Mouse (Mus musculus): ENCODE measurements around the gene Ptcd1. TPM values are rescaled to one million over a fixed set of nuclear protein-coding genes. Genes with fewer than 3 reads are reported as not detected.
A peak's percentile ranks its signal among the peaks of the same experiment; 100 is the strongest.

The Ptcd1 gene
- polyA plus RNA-seq, 1 experiment from 2014 or later = 8.6 TPM

- Histone ChIP-seq H3K4me3 (replicated peaks) (no peak overlapping the region), H3K27ac (no peak overlapping the region), H3K9ac (no peak overlapping the region), H3K4me1 (replicated peaks) (peaks cover 7% of the 10 kb centered on the region; the same call in 1 of the 2 replicates), H3K27me3 (no peaks in the 10 kb centered on the region), H3K36me3 (peaks cover 98% of the 10 kb centered on the region), H3K4me2 (no peak overlapping the region), H3K9me3 (replicated peaks) (no peaks in the 10 kb centered on the region)
- 82% methylated on average over 4 of the region's 4 CpGs for WGBS (ENCODE audit: insufficient replicate concordance)
- DNase-seq = no peak
- no peak for ATAC-seq (ENCODE audit: low read depth)
Observed at GRCm38 (mm10) chr5:145129124-145129523, 37.8 kb downstream of the Ptcd1 start.

- WGBS (ENCODE audit: insufficient replicate concordance) = 88% methylated on average over 9 of the region's 9 CpGs
- Histone ChIP-seq H3K36me3 (peaks cover 95% of the 10 kb centered on the region), H3K4me2 (no peak overlapping the region), H3K9ac (no peak overlapping the region), H3K27me3 (no peaks in the 10 kb centered on the region), H3K4me3 (replicated peaks) (no peak overlapping the region), H3K9me3 (replicated peaks) (no peaks in the 10 kb centered on the region), H3K27ac (no peak overlapping the region), H3K4me1 (replicated peaks) (peaks cover 7% of the 10 kb centered on the region; the same call in 1 of the 2 replicates)
- DNase-seq (no peak), ATAC-seq (ENCODE audit: low read depth) (no peak)
Observed at GRCm38 (mm10) chr5:145126580-145126979, 40.3 kb downstream of the Ptcd1 start.

- Histone ChIP-seq H3K27me3 (no peaks in the 10 kb centered on the region), H3K9ac (no peak overlapping the region), H3K4me3 (replicated peaks) (no peak overlapping the region), H3K9me3 (replicated peaks) (peaks cover 4% of the 10 kb centered on the region; the same call in 1 of the 2 replicates), H3K4me1 (replicated peaks) (0 out of 2 replicates have a peak, but pooled peaks cover 6% of the 10 kb centered on the region), H3K4me2 (no peak overlapping the region), H3K36me3 (peaks cover 73% of the 10 kb centered on the region), H3K27ac (no peak overlapping the region)
- ATAC-seq (ENCODE audit: low read depth) = no peak
- 87% methylated on average over 19 of the region's 19 CpGs for WGBS (ENCODE audit: insufficient replicate concordance)
- DNase-seq = no peak
Observed at GRCm38 (mm10) chr5:145123396-145123795, 43.5 kb downstream of the Ptcd1 start.

GRCm38 (mm10) chr5:145120921-145121320 is 46.0 kb downstream of the Ptcd1 start:
- 64% methylated on average over 7 of the region's 7 CpGs for WGBS (ENCODE audit: insufficient replicate concordance)
- H3K4me1 ChIP-seq (replicated peaks) = peaks cover 18% of the 10 kb centered on the region; the same call in 1 of the 2 replicates
- DNase-seq = no peak
- no peak for ATAC-seq (ENCODE audit: low read depth)
- H3K4me2 ChIP-seq = no peak overlapping the region
- no peak overlapping the region for H3K27ac ChIP-seq
- no peak overlapping the region for H3K9ac ChIP-seq
- no peaks in the 10 kb centered on the region for H3K27me3 ChIP-seq
- no peak overlapping the region for H3K4me3 ChIP-seq (replicated peaks)
- peaks cover 4% of the 10 kb centered on the region; the same call in 1 of the 2 replicates for H3K9me3 ChIP-seq (replicated peaks)
- H3K36me3 ChIP-seq = peaks cover 51% of the 10 kb centered on the region

- peaks cover 30% of the 10 kb centered on the region for H3K4me1 ChIP-seq (replicated peaks)
- peaks cover 35% of the 10 kb centered on the region for H3K36me3 ChIP-seq
- peaks cover 4% of the 10 kb centered on the region; the same call in 1 of the 2 replicates for H3K9me3 ChIP-seq (replicated peaks)
- 75% methylated on average over 2 of the region's 2 CpGs for WGBS (ENCODE audit: insufficient replicate concordance)
- no peak overlapping the region for H3K9ac ChIP-seq
- no peak overlapping the region for H3K4me3 ChIP-seq (replicated peaks)
- H3K27me3 ChIP-seq = peaks cover 3% of the 10 kb centered on the region; the same call in 1 of the 2 replicates
- H3K27ac ChIP-seq = no peak overlapping the region
- no peak for DNase-seq
- no peak overlapping the region for H3K4me2 ChIP-seq
- ATAC-seq (ENCODE audit: low read depth) = no peak
Observed at GRCm38 (mm10) chr5:145119385-145119784, 47.5 kb downstream of the Ptcd1 start.

GRCm38 (mm10) chr5:145118461-145118860 is 48.4 kb downstream of the Ptcd1 start:
- H3K4me1 ChIP-seq (replicated peaks) = peaks cover 39% of the 10 kb centered on the region
- no peak overlapping the region for H3K4me2 ChIP-seq
- peaks cover 3% of the 10 kb centered on the region; the same call in 1 of the 2 replicates for H3K27me3 ChIP-seq
- 81% methylated on average over 5 of the region's 5 CpGs for WGBS (ENCODE audit: insufficient replicate concordance)
- ATAC-seq (ENCODE audit: low read depth) = no peak
- no peak for DNase-seq
- no peak overlapping the region for H3K9ac ChIP-seq
- no peak overlapping the region for H3K4me3 ChIP-seq (replicated peaks)
- H3K36me3 ChIP-seq = peaks cover 26% of the 10 kb centered on the region
- H3K27ac ChIP-seq = no peak overlapping the region
- peaks cover 4% of the 10 kb centered on the region; the same call in 1 of the 2 replicates for H3K9me3 ChIP-seq (replicated peaks)

GRCm38 (mm10) chr5:145118005-145118404 is 48.9 kb downstream of the Ptcd1 start:
- DNase-seq (no peak), ATAC-seq (ENCODE audit: low read depth) (no peak)
- Histone ChIP-seq H3K36me3 (peaks cover 21% of the 10 kb centered on the region), H3K4me3 (replicated peaks) (no peak overlapping the region), H3K27ac (no peak overlapping the region), H3K4me1 (replicated peaks) (peaks cover 41% of the 10 kb centered on the region), H3K9ac (no peak overlapping the region), H3K27me3 (peaks cover 3% of the 10 kb centered on the region; the same call in 1 of the 2 replicates), H3K9me3 (replicated peaks) (peaks cover 4% of the 10 kb centered on the region; the same call in 1 of the 2 replicates), H3K4me2 (no peak overlapping the region)
- 64% methylated on average over 6 of the region's 6 CpGs for WGBS (ENCODE audit: insufficient replicate concordance)

- peak overlapping the region; percentile 69 for H3K27ac ChIP-seq
- DNase-seq (peak; percentile 43), ATAC-seq (ENCODE audit: low read depth) (0 out of 2 replicates have a peak, but pooled peaks have one; percentile 8)
- peaks cover 4% of the 10 kb centered on the region; the same call in 1 of the 2 replicates for H3K9me3 ChIP-seq (replicated peaks)
- peaks cover 13% of the 10 kb centered on the region for H3K36me3 ChIP-seq
- peaks cover 3% of the 10 kb centered on the region; the same call in 1 of the 2 replicates for H3K27me3 ChIP-seq
- peaks cover 42% of the 10 kb centered on the region for H3K4me1 ChIP-seq (replicated peaks)
- WGBS (ENCODE audit: insufficient replicate concordance) = 34% methylated on average over 10 of the region's 10 CpGs
- peak overlapping the region; percentile 41 for H3K4me2 ChIP-seq
- peak overlapping the region; percentile 41; the same call in 1 of the 2 replicates for H3K9ac ChIP-seq
- H3K4me3 ChIP-seq (replicated peaks) = peak overlapping the region; percentile 28
Observed at GRCm38 (mm10) chr5:145116916-145117315, 50.0 kb downstream of the Ptcd1 start.

GRCm38 (mm10) chr5:145116316-145116715 is 50.6 kb downstream of the Ptcd1 start:
- peak overlapping the region; percentile 88 for H3K4me2 ChIP-seq
- DNase-seq (no peak), ATAC-seq (ENCODE audit: low read depth) (no peak)
- peak overlapping the region; percentile 41; the same call in 1 of the 2 replicates for H3K9ac ChIP-seq
- peak overlapping the region; percentile 69 for H3K4me3 ChIP-seq (replicated peaks)
- 13% methylated on average over 4 of the region's 4 CpGs for WGBS (ENCODE audit: insufficient replicate concordance)
- peaks cover 3% of the 10 kb centered on the region; the same call in 1 of the 2 replicates for H3K27me3 ChIP-seq
- H3K4me1 ChIP-seq (replicated peaks) = peaks cover 43% of the 10 kb centered on the region
- H3K27ac ChIP-seq = peak overlapping the region; percentile 69
- peaks cover 4% of the 10 kb centered on the region; the same call in 1 of the 2 replicates for H3K9me3 ChIP-seq (replicated peaks)
- H3K36me3 ChIP-seq = peaks cover 8% of the 10 kb centered on the region; the same call in 1 of the 2 replicates

GRCm38 (mm10) chr5:145115736-145116135 is 51.2 kb downstream of the Ptcd1 start:
- ATAC-seq (ENCODE audit: low read depth) (no peak), DNase-seq (no peak)
- Histone ChIP-seq H3K9me3 (replicated peaks) (peaks cover 4% of the 10 kb centered on the region; the same call in 1 of the 2 replicates), H3K36me3 (peaks cover 12% of the 10 kb centered on the region), H3K27me3 (peaks cover 3% of the 10 kb centered on the region; the same call in 1 of the 2 replicates), H3K9ac (no peak overlapping the region), H3K4me1 (replicated peaks) (peaks cover 38% of the 10 kb centered on the region), H3K4me2 (peak overlapping the region; percentile 88), H3K4me3 (replicated peaks) (peak overlapping the region; percentile 69), H3K27ac (peak overlapping the region; percentile 69)
- WGBS (ENCODE audit: insufficient replicate concordance) = 69% methylated on average over 5 of the region's 5 CpGs

- WGBS (ENCODE audit: insufficient replicate concordance) = 5% methylated on average over 40 of the region's 40 CpGs
- H3K27ac ChIP-seq = peak overlapping the region; percentile 64
- H3K27me3 ChIP-seq = peaks cover 3% of the 10 kb centered on the region; the same call in 1 of the 2 replicates
- peaks cover 46% of the 10 kb centered on the region for H3K4me1 ChIP-seq (replicated peaks)
- peak overlapping the region; percentile 74 for H3K9ac ChIP-seq
- H3K4me3 ChIP-seq (replicated peaks) = peak overlapping the region; percentile 69
- peaks cover 4% of the 10 kb centered on the region; the same call in 1 of the 2 replicates for H3K9me3 ChIP-seq (replicated peaks)
- ATAC-seq (ENCODE audit: low read depth) = peak; percentile 35
- DNase-seq = peak; percentile 23
- peaks cover 20% of the 10 kb centered on the region for H3K36me3 ChIP-seq
- H3K4me2 ChIP-seq = peak overlapping the region; percentile 88
Observed at GRCm38 (mm10) chr5:145114606-145115473, 52.1 kb downstream of the Ptcd1 start.
